Mouse (Mus musculus): ENCODE measurements around the gene Lrpap1. TPM values are rescaled to one million over a fixed set of nuclear protein-coding genes. Genes with fewer than 3 reads are reported as not detected.

The Lrpap1 gene
- polyA plus RNA-seq, 1 experiment from 2014 or later = 101 TPM

- no peaks in the 10 kb centered on the region for H3K4me1 ChIP-seq (ENCODE audit: control insufficient read depth, insufficient read depth, low read length)
- H3K9me3 ChIP-seq (ENCODE audit: control insufficient read depth, low read length) = no peaks in the 10 kb centered on the region
- no peaks in the 10 kb centered on the region for H3K27me3 ChIP-seq (ENCODE audit: control insufficient read depth, insufficient read depth, low read length)
- H3K4me3 ChIP-seq (ENCODE audit: low read depth, low read length) = no peak overlapping the region
- ATAC-seq (ENCODE audit: insufficient read depth, low FRiP score, low TSS enrichment) = no peak
- peak; percentile 7 for DNase-seq (ENCODE audit: low spot score)
- WGBS = 60% methylated on average over 4 of the region's 4 CpGs
- no peak overlapping the region for H3K4me2 ChIP-seq (ENCODE audit: low read depth)
- H3K27ac ChIP-seq (ENCODE audit: low read depth, low read length) = no peak overlapping the region
- no peak overlapping the region for H3K9ac ChIP-seq (ENCODE audit: low read length)
- no peaks in the 10 kb centered on the region for H3K36me3 ChIP-seq (ENCODE audit: control insufficient read depth, insufficient read depth, low read length)
Observed at GRCm38 (mm10) chr5:35112444-35112843, 6.9 kb upstream of the Lrpap1 start.

DNA sequence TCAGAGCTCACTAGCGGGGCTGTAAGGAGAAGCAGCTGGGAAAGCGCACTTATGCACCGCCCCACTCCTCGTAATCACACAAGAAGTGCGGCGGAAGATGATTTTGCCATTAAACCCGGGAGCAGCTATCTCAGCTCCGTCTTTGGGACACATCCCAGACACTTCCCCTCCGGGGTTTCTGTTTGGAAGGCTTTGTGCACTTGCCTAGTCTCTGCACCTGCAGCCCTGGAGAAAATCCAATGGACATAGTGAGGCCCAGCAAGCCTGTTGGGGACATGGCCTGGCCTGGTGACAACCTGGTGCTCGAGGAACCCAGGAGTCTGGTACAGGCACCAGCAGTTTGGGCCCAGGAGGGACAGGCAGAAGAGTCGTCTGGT, 344 bp upstream of the Lrpap1 start:
- Histone ChIP-seq H3K4me3 (ENCODE audit: low read depth, low read length) (peak overlapping the region; percentile 76), H3K9me3 (ENCODE audit: control insufficient read depth, low read length) (no peaks in the 10 kb centered on the region), H3K27ac (ENCODE audit: low read depth, low read length) (no peak overlapping the region), H3K27me3 (ENCODE audit: control insufficient read depth, insufficient read depth, low read length) (no peaks in the 10 kb centered on the region), H3K9ac (ENCODE audit: low read length) (peak overlapping the region; percentile 46), H3K36me3 (ENCODE audit: control insufficient read depth, insufficient read depth, low read length) (no peaks in the 10 kb centered on the region; the same call in 1 of the 2 replicates), H3K4me2 (ENCODE audit: low read depth) (peak overlapping the region; percentile 52), H3K4me1 (ENCODE audit: control insufficient read depth, insufficient read depth, low read length) (peaks cover 10% of the 10 kb centered on the region; the same call in 1 of the 2 replicates)
- DNase-seq (ENCODE audit: low spot score) (no peak), ATAC-seq (ENCODE audit: insufficient read depth, low FRiP score, low TSS enrichment) (no peak; the same call in 1 of the 2 replicates)
- 5% methylated on average over 11 of the region's 11 CpGs for WGBS

GRCm38 (mm10) chr5:35104183-35104959, 1.2 kb downstream of the Lrpap1 start:
- no peak for ATAC-seq (ENCODE audit: insufficient read depth, low FRiP score, low TSS enrichment)
- Histone ChIP-seq H3K4me3 (ENCODE audit: low read depth, low read length) (peak overlapping the region; percentile 76), H3K27ac (ENCODE audit: low read depth, low read length) (no peak overlapping the region), H3K36me3 (ENCODE audit: control insufficient read depth, insufficient read depth, low read length) (no peaks in the 10 kb centered on the region; the same call in none of the 2 replicates), H3K4me2 (ENCODE audit: low read depth) (peak overlapping the region; percentile 74), H3K9me3 (ENCODE audit: control insufficient read depth, low read length) (no peaks in the 10 kb centered on the region), H3K4me1 (ENCODE audit: control insufficient read depth, insufficient read depth, low read length) (peaks cover 10% of the 10 kb centered on the region; the same call in 1 of the 2 replicates), H3K9ac (ENCODE audit: low read length) (peak overlapping the region; percentile 84; the same call in 1 of the 2 replicates), H3K27me3 (ENCODE audit: control insufficient read depth, insufficient read depth, low read length) (no peaks in the 10 kb centered on the region)
- peak; percentile 8 for DNase-seq (ENCODE audit: low spot score)
- 62% methylated on average over 8 of the region's 8 CpGs for WGBS

DNA sequence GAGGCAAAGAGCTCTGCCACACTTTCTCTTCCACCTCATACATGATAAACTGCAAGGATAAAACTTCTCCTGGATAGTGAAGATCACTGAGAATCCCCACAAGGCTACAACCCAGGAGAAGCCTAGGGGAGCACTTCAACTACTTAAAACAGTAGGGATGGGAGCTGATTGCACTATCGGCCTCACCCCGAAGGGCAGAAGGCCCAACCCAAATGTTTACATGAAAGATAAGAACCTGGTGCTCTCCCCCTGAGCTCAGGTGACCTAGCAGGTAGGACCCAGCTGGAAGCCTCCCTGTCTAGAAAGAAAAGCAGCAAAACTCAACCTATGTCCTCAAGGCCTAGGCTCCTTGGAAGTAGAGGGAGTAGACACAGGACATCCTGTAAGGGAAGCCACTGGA, 2.0 kb downstream of the Lrpap1 start:
- H3K4me2 ChIP-seq (ENCODE audit: low read depth) = no peak overlapping the region
- H3K4me3 ChIP-seq (ENCODE audit: low read depth, low read length) = no peak overlapping the region
- WGBS = 80% methylated on average over 2 of the region's 2 CpGs

GRCm38 (mm10) chr5:35103086-35103485, 2.5 kb downstream of the Lrpap1 start:
- Histone ChIP-seq H3K27me3 (ENCODE audit: control insufficient read depth, insufficient read depth, low read length) (no peaks in the 10 kb centered on the region), H3K4me3 (ENCODE audit: low read depth, low read length) (no peak overlapping the region), H3K4me1 (ENCODE audit: control insufficient read depth, insufficient read depth, low read length) (peaks cover 10% of the 10 kb centered on the region; the same call in 1 of the 2 replicates), H3K4me2 (ENCODE audit: low read depth) (no peak overlapping the region), H3K27ac (ENCODE audit: low read depth, low read length) (no peak overlapping the region), H3K9me3 (ENCODE audit: control insufficient read depth, low read length) (no peaks in the 10 kb centered on the region), H3K36me3 (ENCODE audit: control insufficient read depth, insufficient read depth, low read length) (peaks cover under 1% of the 10 kb centered on the region), H3K9ac (ENCODE audit: low read length) (no peak overlapping the region; the same call in 1 of the 2 replicates)
- ATAC-seq (ENCODE audit: insufficient read depth, low FRiP score, low TSS enrichment) (no peak), DNase-seq (ENCODE audit: low spot score) (no peak)
- WGBS = 94% methylated on average over 8 of the region's 8 CpGs

More for the DNA sequence above, 2.0 kb downstream of the Lrpap1 start:
- Histone ChIP-seq H3K36me3 (ENCODE audit: control insufficient read depth, insufficient read depth, low read length) (no peaks in the 10 kb centered on the region; the same call in none of the 2 replicates), H3K27ac (ENCODE audit: low read depth, low read length) (no peak overlapping the region), H3K9ac (ENCODE audit: low read length) (no peak overlapping the region), H3K27me3 (ENCODE audit: control insufficient read depth, insufficient read depth, low read length) (no peaks in the 10 kb centered on the region), H3K4me1 (ENCODE audit: control insufficient read depth, insufficient read depth, low read length) (peaks cover 10% of the 10 kb centered on the region; the same call in 1 of the 2 replicates), H3K9me3 (ENCODE audit: control insufficient read depth, low read length) (no peaks in the 10 kb centered on the region)
- DNase-seq (ENCODE audit: low spot score) (no peak), ATAC-seq (ENCODE audit: insufficient read depth, low FRiP score, low TSS enrichment) (no peak)

DNA sequence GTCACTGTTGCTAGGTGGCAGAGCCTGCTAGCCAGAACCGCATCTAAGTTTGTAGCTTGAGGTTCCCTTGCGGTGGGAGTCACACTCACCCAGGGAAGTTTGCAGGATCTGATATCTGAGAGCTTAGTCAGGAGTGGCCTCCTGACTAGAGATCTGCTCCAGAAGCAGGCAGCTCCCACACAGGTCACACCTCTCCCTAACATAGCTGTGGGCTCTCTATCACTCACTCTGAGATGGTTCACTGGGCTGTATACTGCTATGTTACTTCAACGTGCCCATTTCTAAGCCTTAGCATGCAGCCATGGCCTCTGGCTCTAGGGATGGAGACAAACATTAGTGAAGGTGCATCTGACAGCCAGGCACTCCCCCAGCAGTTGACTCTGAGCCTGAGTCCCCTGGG, 13.9 kb downstream of the Lrpap1 start:
- Histone ChIP-seq H3K4me1 (ENCODE audit: control insufficient read depth, insufficient read depth, low read length) (no peaks in the 10 kb centered on the region), H3K4me2 (ENCODE audit: low read depth) (no peak overlapping the region), H3K27ac (ENCODE audit: low read depth, low read length) (no peak overlapping the region), H3K36me3 (ENCODE audit: control insufficient read depth, insufficient read depth, low read length) (peaks cover 12% of the 10 kb centered on the region), H3K9ac (ENCODE audit: low read length) (no peak overlapping the region), H3K9me3 (ENCODE audit: control insufficient read depth, low read length) (no peaks in the 10 kb centered on the region), H3K4me3 (ENCODE audit: low read depth, low read length) (no peak overlapping the region), H3K27me3 (ENCODE audit: control insufficient read depth, insufficient read depth, low read length) (no peaks in the 10 kb centered on the region)
- WGBS = 87% methylated on average over 3 of the region's 3 CpGs
- ATAC-seq (ENCODE audit: insufficient read depth, low FRiP score, low TSS enrichment) (no peak), DNase-seq (ENCODE audit: low spot score) (no peak)

DNA sequence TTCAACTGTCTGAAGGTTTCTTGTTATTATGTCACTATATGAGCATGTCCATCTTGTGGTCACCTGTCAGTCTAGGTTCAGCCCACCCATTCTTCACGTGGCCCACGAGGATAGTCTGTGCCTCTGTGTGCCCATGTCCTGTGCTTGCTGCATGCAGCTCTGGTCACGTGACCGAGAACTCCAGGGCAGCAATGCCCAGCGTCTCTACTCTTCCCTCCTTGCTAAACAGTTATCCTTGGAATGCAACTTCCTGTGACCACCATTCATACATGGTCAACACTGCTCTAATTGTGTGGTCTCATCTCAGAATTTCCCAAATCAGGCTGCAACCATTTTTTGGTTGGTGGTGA, 16.0 kb downstream of the Lrpap1 start:
- no peaks in the 10 kb centered on the region for H3K9me3 ChIP-seq (ENCODE audit: control insufficient read depth, low read length)
- H3K27me3 ChIP-seq (ENCODE audit: control insufficient read depth, insufficient read depth, low read length) = no peaks in the 10 kb centered on the region
- 82% methylated on average over 5 of the region's 5 CpGs for WGBS
- ATAC-seq (ENCODE audit: insufficient read depth, low FRiP score, low TSS enrichment) = no peak
- no peaks in the 10 kb centered on the region for H3K4me1 ChIP-seq (ENCODE audit: control insufficient read depth, insufficient read depth, low read length)
- H3K27ac ChIP-seq (ENCODE audit: low read depth, low read length) = no peak overlapping the region
- no peak overlapping the region for H3K9ac ChIP-seq (ENCODE audit: low read length)
- no peak for DNase-seq (ENCODE audit: low spot score)
- H3K4me3 ChIP-seq (ENCODE audit: low read depth, low read length) = no peak overlapping the region
- no peak overlapping the region for H3K4me2 ChIP-seq (ENCODE audit: low read depth)
- peaks cover 5% of the 10 kb centered on the region; the same call in 1 of the 2 replicates for H3K36me3 ChIP-seq (ENCODE audit: control insufficient read depth, insufficient read depth, low read length)

- WGBS = 66% methylated on average over 9 of the region's 9 CpGs
- H3K4me3 ChIP-seq (ENCODE audit: low read depth, low read length) = no peak overlapping the region
- no peak overlapping the region for H3K27ac ChIP-seq (ENCODE audit: low read depth, low read length)
- H3K9me3 ChIP-seq (ENCODE audit: control insufficient read depth, low read length) = no peaks in the 10 kb centered on the region
- H3K36me3 ChIP-seq (ENCODE audit: control insufficient read depth, insufficient read depth, low read length) = peaks cover 3% of the 10 kb centered on the region; the same call in 1 of the 2 replicates
- no peaks in the 10 kb centered on the region for H3K27me3 ChIP-seq (ENCODE audit: control insufficient read depth, insufficient read depth, low read length)
- H3K4me2 ChIP-seq (ENCODE audit: low read depth) = no peak overlapping the region
- DNase-seq (ENCODE audit: low spot score) (peak; percentile 61), ATAC-seq (ENCODE audit: insufficient read depth, low FRiP score, low TSS enrichment) (no peak)
- no peaks in the 10 kb centered on the region for H3K4me1 ChIP-seq (ENCODE audit: control insufficient read depth, insufficient read depth, low read length)
- H3K9ac ChIP-seq (ENCODE audit: low read length) = no peak overlapping the region
Observed at GRCm38 (mm10) chr5:35088785-35089613, 16.6 kb downstream of the Lrpap1 start.
